Mouse (Mus musculus) lung, embryonic 16.5 days (tissue): ENCODE measurements around the gene Ppwd1. TPM values are rescaled to one million over a fixed set of nuclear protein-coding genes. Genes with fewer than 3 reads are reported as not detected.

Source experiments
- ATAC-seq: fragments of 200-750 bp; cut with Nextera tagmentation; 2 replicates; pipeline ENCODE4 v1.8.0; 2017; ENCODE audit warnings: low read depth, mild to moderate bottlenecking, moderate library complexity
- H3K27ac ChIP-seq: fragments of 300-500 bp; sonication (generic); 2 replicates; pipeline ENCODE4 v1.5.1; 2014; ENCODE audit warnings: mild to moderate bottlenecking, control low read depth, low read length
- H3K27me3 ChIP-seq: fragments of 300-500 bp; sonication (generic); 2 replicates; pipeline ENCODE4 v1.6.1; 2014; ENCODE audit warnings: low read depth, low read length, mixed read lengths; ENCODE audit not compliant: control insufficient read depth, insufficient read depth
- H3K36me3 ChIP-seq: fragments of 300-500 bp; sonication (generic); 2 replicates; pipeline ENCODE4 v1.6.1; 2014; ENCODE audit warnings: low read length; ENCODE audit not compliant: control insufficient read depth, insufficient read depth
- H3K4me1 ChIP-seq: fragments of 300-500 bp; sonication (generic); replicated peaks from 2 replicates; pipeline ENCODE4 v1.6.1; 2014; ENCODE audit warnings: low read length, mixed read lengths; ENCODE audit not compliant: control insufficient read depth, insufficient read depth
- H3K4me2 ChIP-seq: fragments of 300-500 bp; sonication (generic); 2 replicates; pipeline ENCODE4 v1.6.1; 2014; ENCODE audit warnings: low read depth, low read length, control low read depth
- H3K4me3 ChIP-seq: fragments of 300-500 bp; sonication (generic); 2 replicates; pipeline ENCODE4 v1.5.1; 2014; ENCODE audit warnings: mild to moderate bottlenecking, low read length, control low read depth
- H3K9ac ChIP-seq: fragments of 300-500 bp; sonication (generic); 2 replicates; pipeline ENCODE4 v1.6.1; 2014; ENCODE audit warnings: low read length, control low read depth
- H3K9me3 ChIP-seq: fragments of 300-500 bp; sonication (generic); 2 replicates; pipeline ENCODE4 v1.6.1; 2016; ENCODE audit warnings: low read length; ENCODE audit not compliant: control insufficient read depth
- WGBS: fragments of 180-500 bp; shearing (Covaris S2); extraction: QIAGEN DNeasy Blood & Tissue Kit; methylation state at CpG from one replicate; pipeline ENCODE4 v1.1.7; 2014; 5-methylcytosine and 5-hydroxymethylcytosine counted together
- polyA plus RNA-seq: library from polyadenylated mRNA; unstranded; fragments of >200 nt; fragmentation: Nextera tagmentation; extraction: Ambion mirVana; gene quantifications from 2 replicates; pipeline ENCODE4 v1.2.1, GENCODE M21; 2015

Ppwd1 gene
- polyA plus RNA-seq, 1 experiment from 2014 or later, result 20.1 TPM

GRCm38 (mm10) chr13:104177796-104178649 lies 50.6 kb downstream of the Ppwd1 start, which contains the start of gene Trappc13:
Trappc13 (minus strand) TSS chr13:104178469.
- Histone ChIP-seq H3K4me1 (peaks cover 9% of the 10 kb centered on the region; the same call in 1 of the 2 replicates), H3K9ac (peak within 1 kb of the TSS; percentile 90), H3K27ac (peak within 1 kb of the TSS; percentile 82), H3K36me3 (peaks cover 7% of the 10 kb centered on the region), H3K9me3 (no peaks in the 10 kb centered on the region), H3K4me2 (peak within 1 kb of the TSS; percentile 81), H3K27me3 (no peaks in the 10 kb centered on the region), H3K4me3 (peak within 1 kb of the TSS; percentile 72)
- peak; percentile 91 for ATAC-seq
- under 1% methylated on average over 32 of the region's 32 CpGs for WGBS

GRCm38 (mm10) chr13:104176874-104177273 lies 51.8 kb downstream of the Ppwd1 start:
- H3K4me3 ChIP-seq, result peak overlapping the region; percentile 36
- H3K27ac ChIP-seq, result no peak overlapping the region
- no peaks in the 10 kb centered on the region for H3K9me3 ChIP-seq
- H3K4me1 ChIP-seq, result peaks cover 9% of the 10 kb centered on the region; the same call in 1 of the 2 replicates
- H3K4me2 ChIP-seq, result peak overlapping the region; percentile 63
- peaks cover 6% of the 10 kb centered on the region for H3K36me3 ChIP-seq
- no peak overlapping the region for H3K9ac ChIP-seq
- no peak for ATAC-seq
- WGBS, result 42% methylated on average over 3 of the region's 3 CpGs
- H3K27me3 ChIP-seq, result no peaks in the 10 kb centered on the region

DNA sequence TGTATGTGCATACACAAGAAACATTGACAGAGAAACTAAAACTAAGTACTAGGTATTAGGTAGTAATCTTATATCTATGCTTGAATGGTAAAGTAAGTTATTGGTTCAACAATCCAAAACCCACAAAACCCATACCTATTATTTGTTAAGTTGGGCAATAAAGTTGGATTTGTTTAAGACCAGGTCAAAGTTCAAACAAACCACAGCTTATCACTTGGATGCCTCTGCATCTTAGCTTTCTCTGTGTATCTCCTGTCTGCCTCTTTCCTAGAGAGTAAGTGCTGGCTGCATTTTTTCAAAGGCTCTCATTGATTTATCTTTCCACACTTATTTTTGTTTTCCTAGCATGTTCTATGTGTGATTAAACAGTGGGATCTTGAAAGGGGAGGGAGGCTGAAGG lies 56.1 kb downstream of the Ppwd1 start:
- ATAC-seq, result no peak
- Histone ChIP-seq H3K9ac (no peak overlapping the region), H3K4me1 (peaks cover 5% of the 10 kb centered on the region; the same call in 1 of the 2 replicates), H3K36me3 (peaks cover 15% of the 10 kb centered on the region), H3K27ac (no peak overlapping the region), H3K9me3 (no peaks in the 10 kb centered on the region), H3K4me3 (no peak overlapping the region), H3K27me3 (no peaks in the 10 kb centered on the region), H3K4me2 (no peak overlapping the region)

DNA sequence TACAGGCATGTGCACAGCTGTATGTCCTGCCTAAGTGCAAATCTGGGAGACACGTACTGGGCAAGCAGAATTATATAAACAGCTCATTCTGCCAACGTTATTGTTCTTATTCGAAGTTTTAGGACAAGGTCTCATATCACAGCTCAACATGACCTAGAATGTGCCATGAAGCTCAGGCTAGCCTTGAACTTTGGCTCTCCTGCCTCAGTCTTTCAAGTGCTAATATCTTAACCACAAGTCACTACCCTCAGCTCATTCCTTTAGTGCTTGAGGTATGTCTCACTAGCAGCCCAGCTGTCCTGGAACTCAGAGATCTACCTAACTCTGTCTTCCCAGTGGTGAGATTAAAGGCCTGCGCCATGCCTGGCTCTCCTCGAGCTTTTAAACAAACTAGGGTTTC lies 56.9 kb downstream of the Ppwd1 start:
- Histone ChIP-seq H3K4me2 (no peak overlapping the region), H3K27me3 (no peaks in the 10 kb centered on the region), H3K9me3 (no peaks in the 10 kb centered on the region), H3K9ac (no peak overlapping the region), H3K36me3 (peaks cover 18% of the 10 kb centered on the region), H3K27ac (no peak overlapping the region), H3K4me1 (0 out of 2 replicates have a peak, but pooled peaks cover 2% of the 10 kb centered on the region), H3K4me3 (no peak overlapping the region)
- ATAC-seq, result no peak
- whole genome bisulfite sequencing, result 80% methylated on average over 5 of the region's 5 CpGs

GRCm38 (mm10) chr13:104155686-104156085 lies 73.0 kb downstream of the Ppwd1 start:
- H3K36me3 ChIP-seq, result peaks cover 16% of the 10 kb centered on the region
- no peak overlapping the region for H3K4me2 ChIP-seq
- no peak overlapping the region for H3K27ac ChIP-seq

More at GRCm38 (mm10) chr13:104155686-104156085, 73.0 kb downstream of the Ppwd1 start:
- WGBS, result 74% methylated on average over 1 of the region's 1 CpGs
- H3K4me1 ChIP-seq, result no peaks in the 10 kb centered on the region
- no peaks in the 10 kb centered on the region for H3K9me3 ChIP-seq
- H3K9ac ChIP-seq, result no peak overlapping the region
- H3K27me3 ChIP-seq, result no peaks in the 10 kb centered on the region
- no peak for ATAC-seq
- no peak overlapping the region for H3K4me3 ChIP-seq

Other genes with a start within 250 kb of the Ppwd1 start
- gene Nln, start 119.2 kb downstream of the Ppwd1 start, polyA plus RNA-seq, result 18.1 and 22.1 TPM in 2 replicates
- 5.7 and 6.3 TPM in 2 replicates for gene Sgtb, start 119.1 kb downstream of the Ppwd1 start, polyA plus RNA-seq
- gene Trappc13, start 50.4 kb downstream of the Ppwd1 start, polyA plus RNA-seq, result 59.5 and 60.3 TPM in 2 replicates
- gene Trim23, start 50.0 kb downstream of the Ppwd1 start, polyA plus RNA-seq, result 18.5 and 19.6 TPM in 2 replicates
- gene Cenpk, start 232 bp downstream of the Ppwd1 start, polyA plus RNA-seq, result 68.5 and 79.8 TPM in 2 replicates
- 3.6 and 3.8 TPM in 2 replicates for gene Adamts6, start 59.0 kb upstream of the Ppwd1 start, polyA plus RNA-seq